Mouse (Mus musculus) forebrain, embryonic 13.5 days (tissue): ENCODE measurements around the gene Hmgb2. TPM values are rescaled to one million over a fixed set of nuclear protein-coding genes. Genes with fewer than 3 reads are reported as not detected.

Experiments
- ATAC-seq: fragments of 200-750 bp; cut with Nextera tagmentation; 2 replicates; pipeline ENCODE4 v1.8.0; 2017
- H3K27ac ChIP-seq: fragments of 300-500 bp; sonication (generic); 2 replicates; pipeline ENCODE4 v1.5.1; 2015; ENCODE audit warnings: inconsistent platforms, mild to moderate bottlenecking, moderate library complexity
- H3K27me3 ChIP-seq: fragments of 300-500 bp; sonication (generic); 2 replicates; pipeline ENCODE4 v1.6.1; 2015; ENCODE audit warnings: mild to moderate bottlenecking, inconsistent platforms
- H3K36me3 ChIP-seq: fragments of 300-500 bp; sonication (generic); 2 replicates; pipeline ENCODE4 v1.6.1; 2015; ENCODE audit warnings: mild to moderate bottlenecking, inconsistent platforms; ENCODE audit not compliant: poor library complexity, severe bottlenecking
- H3K4me1 ChIP-seq: fragments of 300-500 bp; sonication (generic); 2 replicates; pipeline ENCODE4 v1.6.1; 2015; ENCODE audit warnings: inconsistent platforms
- H3K4me2 ChIP-seq: fragments of 300-500 bp; sonication (generic); 2 replicates; pipeline ENCODE4 v1.6.1; 2015; ENCODE audit warnings: inconsistent platforms, mild to moderate bottlenecking, moderate library complexity
- H3K4me3 ChIP-seq: fragments of 300-500 bp; sonication (generic); 2 replicates; pipeline ENCODE4 v1.5.1; 2015; ENCODE audit warnings: mild to moderate bottlenecking, inconsistent platforms
- H3K9ac ChIP-seq: fragments of 300-500 bp; sonication (generic); 2 replicates; pipeline ENCODE4 v1.6.1; 2015; ENCODE audit warnings: mild to moderate bottlenecking, inconsistent platforms
- H3K9me3 ChIP-seq: fragments of 300-500 bp; sonication (generic); replicated peaks from 2 replicates; pipeline ENCODE4 v1.6.1; 2016; ENCODE audit warnings: inconsistent platforms
- WGBS: fragments of 180-500 bp; shearing (Covaris S2); methylation state at CpG from one replicate; pipeline ENCODE4 v1.1.7; 2015; 5-methylcytosine and 5-hydroxymethylcytosine counted together
- polyA plus RNA-seq: library from polyadenylated mRNA; unstranded; fragments of >200 nt; fragmentation: Nextera tagmentation; extraction: Ambion mirVana; gene quantifications from 2 replicates; pipeline ENCODE4 v1.2.1, GENCODE M21; 2015

The Hmgb2 gene
- polyA plus RNA-seq, 1 experiment from 2014 or later = 552 TPM

DNA sequence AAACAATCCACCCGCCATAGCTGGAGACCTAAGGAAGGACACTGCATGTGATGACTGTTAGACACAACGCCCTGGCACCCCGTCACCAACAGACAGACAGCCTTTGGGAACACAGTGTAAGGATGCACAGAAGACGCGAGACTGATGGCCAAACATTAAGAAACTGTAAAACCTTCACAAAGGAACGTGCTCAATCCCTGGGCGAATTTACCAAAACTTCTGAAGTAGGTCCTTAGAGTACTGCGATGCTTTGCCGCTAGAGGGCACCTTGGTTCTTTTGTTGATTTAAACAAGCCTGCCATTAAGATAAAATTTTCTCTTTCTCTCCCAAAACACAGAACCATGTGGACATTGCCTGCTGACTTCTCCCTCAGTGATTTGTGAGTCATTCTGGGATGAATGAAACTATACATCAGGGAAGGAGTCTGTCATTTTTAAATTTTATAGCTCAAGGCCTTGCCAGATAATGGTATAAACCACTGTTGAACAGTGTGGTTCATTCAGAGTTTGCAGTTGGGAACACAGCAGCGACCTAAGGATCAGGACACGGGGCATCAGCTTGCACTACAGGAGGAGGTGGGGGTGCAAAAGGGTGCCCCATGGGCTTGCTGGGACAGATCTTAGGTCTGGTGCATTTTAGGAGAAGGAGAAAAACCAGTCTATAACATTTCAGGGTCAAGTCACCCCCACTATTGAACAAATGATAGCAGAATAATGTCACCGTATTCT lies 28.6 kb downstream of the Hmgb2 start:
- Histone ChIP-seq H3K4me1 (no peaks in the 10 kb centered on the region), H3K4me2 (no peak overlapping the region), H3K4me3 (no peak overlapping the region), H3K36me3 (peaks cover 8% of the 10 kb centered on the region), H3K27me3 (no peaks in the 10 kb centered on the region), H3K27ac (no peak overlapping the region), H3K9me3 (no peaks in the 10 kb centered on the region), H3K9ac (no peak overlapping the region)
- WGBS = 45% methylated on average over 12 of the region's 12 CpGs
- peak; percentile 65 for ATAC-seq

DNA sequence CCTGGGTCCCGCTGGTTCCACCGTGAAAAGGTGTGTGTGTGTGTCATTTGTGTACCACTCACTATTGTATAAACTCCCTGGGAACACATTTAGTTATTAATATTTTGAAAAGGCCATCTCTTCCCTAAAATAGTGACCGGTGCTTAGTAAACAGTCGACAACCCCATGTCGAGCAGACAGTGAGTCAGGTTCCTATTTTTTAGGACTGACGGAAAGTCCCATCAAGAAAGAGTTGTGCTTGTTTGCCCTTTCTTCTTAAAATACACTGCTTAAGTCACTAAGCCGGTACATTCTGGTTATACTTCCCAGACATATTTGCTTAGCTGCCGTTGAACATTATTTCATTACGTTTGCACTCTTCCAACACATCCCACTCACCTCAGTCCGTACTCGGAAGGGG lies 29.2 kb downstream of the Hmgb2 start:
- H3K27ac ChIP-seq = no peak overlapping the region
- H3K4me1 ChIP-seq = no peaks in the 10 kb centered on the region
- H3K9me3 ChIP-seq = no peaks in the 10 kb centered on the region
- ATAC-seq = no peak
- H3K4me3 ChIP-seq = no peak overlapping the region
- 95% methylated on average over 11 of the region's 11 CpGs for WGBS
- no peak overlapping the region for H3K4me2 ChIP-seq
- H3K9ac ChIP-seq = no peak overlapping the region
- peaks cover 7% of the 10 kb centered on the region for H3K36me3 ChIP-seq
- no peaks in the 10 kb centered on the region for H3K27me3 ChIP-seq

DNA sequence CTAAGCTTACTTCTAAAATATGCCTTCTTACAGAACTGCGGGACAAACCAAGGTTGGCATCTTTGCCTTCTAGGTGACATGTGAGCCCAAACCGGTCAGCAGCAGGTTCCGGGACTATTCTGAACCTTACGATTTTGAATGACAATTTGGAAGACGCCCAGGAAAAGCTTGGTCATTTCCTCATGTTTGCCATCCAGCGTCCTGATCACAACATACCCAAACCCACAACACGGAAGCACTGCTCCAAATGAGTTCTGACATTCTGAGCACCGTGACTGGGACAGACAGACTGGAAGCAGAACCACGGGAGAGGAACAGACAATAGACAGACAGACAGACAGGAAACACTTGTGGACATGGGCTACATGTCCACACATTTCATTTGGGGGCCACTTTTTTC lies 29.7 kb downstream of the Hmgb2 start:
- H3K4me1 ChIP-seq = no peaks in the 10 kb centered on the region
- H3K4me2 ChIP-seq = no peak overlapping the region
- H3K9me3 ChIP-seq = no peaks in the 10 kb centered on the region
- H3K27me3 ChIP-seq = no peaks in the 10 kb centered on the region
- H3K36me3 ChIP-seq = peaks cover 2% of the 10 kb centered on the region; the same call in 1 of the 2 replicates
- H3K27ac ChIP-seq = no peak overlapping the region
- H3K9ac ChIP-seq = no peak overlapping the region
- no peak for ATAC-seq
- no peak overlapping the region for H3K4me3 ChIP-seq
- WGBS = 88% methylated on average over 9 of the region's 9 CpGs

GRCm38 (mm10) chr8:57546401-57546800 lies 34.7 kb downstream of the Hmgb2 start:
- Histone ChIP-seq H3K27me3 (no peaks in the 10 kb centered on the region), H3K9me3 (no peaks in the 10 kb centered on the region), H3K36me3 (0 out of 2 replicates have a peak, but pooled peaks cover 3% of the 10 kb centered on the region), H3K27ac (no peak overlapping the region), H3K4me3 (no peak overlapping the region), H3K4me2 (no peak overlapping the region), H3K9ac (no peak overlapping the region), H3K4me1 (no peaks in the 10 kb centered on the region)
- 93% methylated on average over 3 of the region's 3 CpGs for WGBS
- ATAC-seq = no peak

- Histone ChIP-seq H3K27me3 (no peaks in the 10 kb centered on the region), H3K27ac (no peak overlapping the region), H3K4me2 (no peak overlapping the region), H3K36me3 (0 out of 2 replicates have a peak, but pooled peaks cover 3% of the 10 kb centered on the region), H3K9ac (no peak overlapping the region), H3K9me3 (no peaks in the 10 kb centered on the region), H3K4me3 (no peak overlapping the region), H3K4me1 (no peaks in the 10 kb centered on the region)
- whole genome bisulfite sequencing = 92% methylated on average over 3 of the region's 3 CpGs
- ATAC-seq = no peak
Observed at GRCm38 (mm10) chr8:57546834-57547233, 35.1 kb downstream of the Hmgb2 start.

DNA sequence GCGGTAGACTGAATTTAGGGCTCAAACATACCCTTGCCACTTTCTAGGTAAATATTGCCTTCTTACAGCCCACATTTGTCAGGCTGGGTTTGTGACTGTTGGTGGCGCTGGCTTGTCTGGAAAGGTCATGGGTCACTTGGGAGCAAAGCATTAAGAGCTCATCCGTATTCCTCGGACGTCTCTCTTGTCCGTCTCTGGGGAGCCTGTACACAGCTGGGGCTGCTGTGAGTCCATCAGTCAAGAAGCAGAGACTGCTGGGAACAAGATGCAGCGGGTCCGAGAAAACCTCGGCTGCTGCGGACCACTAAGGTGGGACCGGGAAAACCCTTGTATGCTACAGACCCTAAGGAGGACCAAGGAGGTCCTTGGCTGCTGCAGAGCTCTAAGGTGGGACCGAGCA lies 35.9 kb downstream of the Hmgb2 start:
- H3K27ac ChIP-seq = no peak overlapping the region
- no peak for ATAC-seq
- no peak overlapping the region for H3K4me3 ChIP-seq
- 84% methylated on average over 12 of the region's 12 CpGs for WGBS
- no peaks in the 10 kb centered on the region for H3K9me3 ChIP-seq
- no peaks in the 10 kb centered on the region for H3K4me1 ChIP-seq
- no peaks in the 10 kb centered on the region for H3K27me3 ChIP-seq
- 0 out of 2 replicates have a peak, but pooled peaks cover 3% of the 10 kb centered on the region for H3K36me3 ChIP-seq
- H3K9ac ChIP-seq = no peak overlapping the region
- no peak overlapping the region for H3K4me2 ChIP-seq

- Histone ChIP-seq H3K4me1 (no peaks in the 10 kb centered on the region), H3K27ac (no peak overlapping the region), H3K27me3 (no peaks in the 10 kb centered on the region), H3K36me3 (0 out of 2 replicates have a peak, but pooled peaks cover 3% of the 10 kb centered on the region), H3K9me3 (no peaks in the 10 kb centered on the region), H3K4me2 (no peak overlapping the region), H3K4me3 (no peak overlapping the region), H3K9ac (no peak overlapping the region)
- WGBS = 86% methylated on average over 14 of the region's 14 CpGs
- no peak for ATAC-seq
Observed at GRCm38 (mm10) chr8:57552102-57553032, 40.7 kb downstream of the Hmgb2 start.

DNA sequence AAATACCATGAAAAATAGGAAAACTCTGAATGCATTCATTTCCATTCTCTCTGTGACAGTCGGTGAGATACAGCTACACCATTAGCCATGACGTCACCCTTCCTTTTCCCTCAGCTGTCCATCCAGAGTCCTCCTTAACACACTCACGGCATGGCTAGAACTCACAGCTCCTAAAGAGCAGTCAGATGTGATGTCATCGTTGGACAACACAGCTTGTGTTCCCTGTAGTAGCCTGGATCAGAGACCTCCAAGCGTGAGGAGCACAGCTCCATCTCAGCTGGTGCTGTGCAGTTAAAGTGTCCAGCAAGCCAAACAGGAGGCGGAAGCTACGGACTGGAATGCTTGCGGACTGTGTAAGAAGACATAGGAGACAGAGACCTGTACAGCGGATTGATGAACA lies 49.2 kb downstream of the Hmgb2 start:
- H3K27me3 ChIP-seq = no peaks in the 10 kb centered on the region
- no peak overlapping the region for H3K4me3 ChIP-seq
- H3K36me3 ChIP-seq = no peaks in the 10 kb centered on the region
- no peak overlapping the region for H3K27ac ChIP-seq
- WGBS = 88% methylated on average over 9 of the region's 9 CpGs
- H3K4me1 ChIP-seq = no peaks in the 10 kb centered on the region
- no peaks in the 10 kb centered on the region for H3K9me3 ChIP-seq
- ATAC-seq = no peak
- no peak overlapping the region for H3K9ac ChIP-seq
- no peak overlapping the region for H3K4me2 ChIP-seq

DNA sequence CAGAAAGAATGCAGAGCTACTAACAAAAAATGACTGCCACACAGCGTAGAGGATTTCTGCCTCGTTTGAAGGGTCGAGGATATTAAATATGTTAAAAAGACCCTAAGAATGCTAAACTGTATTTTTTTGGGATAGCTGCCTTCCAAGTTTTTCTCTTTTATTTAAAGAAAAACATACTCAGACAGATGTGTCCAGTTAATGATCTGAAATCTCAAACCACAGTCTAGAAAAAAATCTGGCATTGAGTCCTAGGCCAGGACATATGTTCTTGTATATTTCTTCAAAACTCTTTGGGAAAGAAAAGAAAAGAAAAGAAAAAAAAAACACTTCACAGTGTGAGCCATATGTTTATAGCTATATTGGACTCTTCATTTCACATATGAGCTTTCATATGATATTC lies 51.0 kb downstream of the Hmgb2 start:
- H3K4me1 ChIP-seq = peaks cover 3% of the 10 kb centered on the region; the same call in 1 of the 2 replicates
- 90% methylated on average over 3 of the region's 3 CpGs for WGBS
- no peaks in the 10 kb centered on the region for H3K27me3 ChIP-seq

DNA sequence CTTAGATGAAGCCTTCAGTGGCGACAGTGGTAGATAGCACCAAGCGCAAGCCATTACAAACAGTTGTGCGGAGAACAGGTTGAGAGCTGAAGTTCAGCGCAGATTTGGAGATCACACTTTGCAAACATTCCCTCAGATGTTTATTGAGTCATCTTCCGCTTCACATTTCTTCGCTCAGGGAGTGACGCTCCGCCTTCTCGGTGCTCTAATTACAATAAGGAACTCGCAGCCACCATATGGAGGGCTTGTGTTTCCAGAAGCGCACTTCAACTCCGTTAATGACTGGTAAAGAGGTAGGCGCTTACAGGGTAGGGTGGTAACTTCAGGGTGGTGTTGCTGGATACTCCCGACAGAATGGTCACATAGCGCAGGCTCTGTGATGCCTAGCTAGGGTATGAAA lies 52.0 kb downstream of the Hmgb2 start:
- Histone ChIP-seq H3K9me3 (no peaks in the 10 kb centered on the region), H3K4me3 (no peak overlapping the region), H3K9ac (no peak overlapping the region), H3K27me3 (no peaks in the 10 kb centered on the region), H3K27ac (no peak overlapping the region), H3K4me1 (peaks cover 9% of the 10 kb centered on the region; the same call in 1 of the 2 replicates), H3K36me3 (no peaks in the 10 kb centered on the region), H3K4me2 (no peak overlapping the region)
- ATAC-seq = no peak
- 87% methylated on average over 15 of the region's 15 CpGs for WGBS

More for the DNA sequence above, 51.0 kb downstream of the Hmgb2 start:
- Histone ChIP-seq H3K4me3 (no peak overlapping the region), H3K36me3 (no peaks in the 10 kb centered on the region), H3K27ac (no peak overlapping the region), H3K9me3 (no peaks in the 10 kb centered on the region), H3K4me2 (no peak overlapping the region), H3K9ac (no peak overlapping the region)
- ATAC-seq = no peak

DNA sequence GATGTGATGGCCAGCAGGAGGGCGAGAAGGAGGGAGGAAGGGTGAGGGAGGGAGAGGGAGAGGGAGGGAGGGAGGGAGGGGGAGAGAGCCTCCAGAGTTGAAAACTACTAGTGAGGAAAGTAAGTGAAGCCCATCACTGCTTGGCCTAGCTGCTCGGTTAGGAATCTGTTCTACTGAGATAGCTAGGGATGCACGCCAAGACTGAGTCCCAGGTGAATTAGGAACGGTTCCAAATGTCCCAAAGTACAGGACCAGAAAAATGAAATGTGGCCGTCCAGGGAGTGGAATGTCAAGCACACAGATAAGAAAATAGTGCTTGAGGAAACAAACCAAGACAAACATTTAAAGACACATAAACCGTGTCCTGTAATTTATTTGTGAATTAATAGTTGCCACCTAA lies 53.3 kb downstream of the Hmgb2 start:
- Histone ChIP-seq H3K4me3 (no peak overlapping the region), H3K4me2 (no peak overlapping the region), H3K4me1 (peaks cover 14% of the 10 kb centered on the region), H3K27me3 (no peaks in the 10 kb centered on the region), H3K9ac (no peak overlapping the region), H3K27ac (no peak overlapping the region), H3K9me3 (no peaks in the 10 kb centered on the region), H3K36me3 (no peaks in the 10 kb centered on the region)
- ATAC-seq = no peak
- 83% methylated on average over 6 of the region's 6 CpGs for WGBS
